Mouse (Mus musculus) lung, embryonic 14.5 days (tissue): ENCODE data around the gene Hs3st6. TPM values are rescaled to one million over a fixed set of nuclear protein-coding genes. Genes with fewer than 3 reads are reported as not detected.

ENCODE experiments used
- ATAC-seq: fragments of 200-750 bp; cut with Nextera tagmentation; 2 replicates; pipeline ENCODE4 v1.8.0; 2017; ENCODE audit warnings: mild to moderate bottlenecking, moderate TSS enrichment, moderate library complexity; ENCODE audit not compliant: insufficient read depth
- DNase-seq: peaks from one replicate; pipeline ENCODE4 v3.0.0-alpha.2; 2015
- H3K27ac ChIP-seq: fragments of 300-500 bp; sonication (generic); 2 replicates; pipeline ENCODE4 v1.5.1; 2014; ENCODE audit warnings: low read depth, mild to moderate bottlenecking, moderate library complexity
- H3K27me3 ChIP-seq: fragments of 300-500 bp; sonication (generic); 2 replicates; pipeline ENCODE4 v1.6.1; 2014; ENCODE audit warnings: low read length, control low read depth; ENCODE audit not compliant: insufficient read depth
- H3K36me3 ChIP-seq: fragments of 300-500 bp; sonication (generic); 2 replicates; pipeline ENCODE4 v1.6.1; 2014; ENCODE audit warnings: control low read depth; ENCODE audit not compliant: insufficient read depth
- H3K4me1 ChIP-seq: fragments of 300-500 bp; sonication (generic); 2 replicates; pipeline ENCODE4 v1.6.1; 2014; ENCODE audit warnings: antibody characterized with exemption, control low read depth; ENCODE audit not compliant: insufficient read depth
- H3K4me2 ChIP-seq: fragments of 300-500 bp; sonication (generic); 2 replicates; pipeline ENCODE4 v1.6.1; 2014; ENCODE audit warnings: mild to moderate bottlenecking
- H3K4me3 ChIP-seq: fragments of 300-500 bp; sonication (generic); 2 replicates; pipeline ENCODE4 v1.5.1; 2014; ENCODE audit warnings: low read depth, low read length
- H3K9ac ChIP-seq: fragments of 300-500 bp; sonication (generic); 2 replicates; pipeline ENCODE4 v1.6.1; 2014
- H3K9me3 ChIP-seq: fragments of 300-500 bp; sonication (generic); 2 replicates; pipeline ENCODE4 v1.6.1; 2016; ENCODE audit warnings: low read depth, low read length, control low read depth
- CTCF ChIP-seq: IDR thresholded peaks from 2 replicates; pipeline ENCODE4 v1.5.1; 2016; ENCODE audit warnings: antibody characterized with exemption, low read depth
- WGBS: fragments of 180-500 bp; shearing (Covaris S2); extraction: QIAGEN DNeasy Blood & Tissue Kit; methylation state at CpG from one replicate; pipeline ENCODE4 v1.1.7; 2014; 5-methylcytosine and 5-hydroxymethylcytosine counted together
- polyA plus RNA-seq: library from polyadenylated mRNA; unstranded; fragments of >200 nt; fragmentation: Nextera tagmentation; extraction: Ambion mirVana; gene quantifications from 2 replicates; pipeline ENCODE4 v1.2.1, GENCODE M21; 2014

Hs3st6 gene
- polyA plus RNA-seq, 1 experiment from 2014 or later = 2.9 TPM

GRCm38 (mm10) chr17:24730787-24731186 lies 22.0 kb upstream of the Hs3st6 start:
- Histone ChIP-seq H3K4me3 (no peak overlapping the region), H3K27ac (no peak overlapping the region), H3K9ac (no peak overlapping the region), H3K36me3 (no peaks in the 10 kb centered on the region), H3K4me1 (peaks cover under 1% of the 10 kb centered on the region), H3K9me3 (no peaks in the 10 kb centered on the region), H3K4me2 (no peak overlapping the region), H3K27me3 (no peaks in the 10 kb centered on the region)
- DNase-seq (no peak), ATAC-seq (no peak)
- TF ChIP-seq CTCF = no peak
- WGBS = 77% methylated on average over 14 of the region's 14 CpGs

GRCm38 (mm10) chr17:24732233-24732935 lies 20.4 kb upstream of the Hs3st6 start:
- peaks cover 10% of the 10 kb centered on the region for H3K4me1 ChIP-seq
- no peak overlapping the region for H3K4me2 ChIP-seq
- no peaks in the 10 kb centered on the region for H3K9me3 ChIP-seq
- H3K27me3 ChIP-seq = no peaks in the 10 kb centered on the region
- TF ChIP-seq CTCF = no peak
- H3K27ac ChIP-seq = no peak overlapping the region
- H3K9ac ChIP-seq = no peak overlapping the region
- 78% methylated on average over 12 of the region's 12 CpGs for WGBS
- no peak for ATAC-seq
- no peak overlapping the region for H3K4me3 ChIP-seq
- no peaks in the 10 kb centered on the region for H3K36me3 ChIP-seq
- DNase-seq = no peak

GRCm38 (mm10) chr17:24733434-24734050 lies 19.2 kb upstream of the Hs3st6 start:
- no peak for TF ChIP-seq CTCF
- DNase-seq = no peak
- no peak overlapping the region for H3K4me3 ChIP-seq
- no peak overlapping the region for H3K4me2 ChIP-seq
- ATAC-seq = no peak
- no peaks in the 10 kb centered on the region for H3K36me3 ChIP-seq
- no peaks in the 10 kb centered on the region for H3K9me3 ChIP-seq
- H3K27me3 ChIP-seq = no peaks in the 10 kb centered on the region
- WGBS = 87% methylated on average over 21 of the region's 21 CpGs
- no peak overlapping the region for H3K27ac ChIP-seq
- peaks cover 11% of the 10 kb centered on the region for H3K4me1 ChIP-seq
- H3K9ac ChIP-seq = no peak overlapping the region

DNA sequence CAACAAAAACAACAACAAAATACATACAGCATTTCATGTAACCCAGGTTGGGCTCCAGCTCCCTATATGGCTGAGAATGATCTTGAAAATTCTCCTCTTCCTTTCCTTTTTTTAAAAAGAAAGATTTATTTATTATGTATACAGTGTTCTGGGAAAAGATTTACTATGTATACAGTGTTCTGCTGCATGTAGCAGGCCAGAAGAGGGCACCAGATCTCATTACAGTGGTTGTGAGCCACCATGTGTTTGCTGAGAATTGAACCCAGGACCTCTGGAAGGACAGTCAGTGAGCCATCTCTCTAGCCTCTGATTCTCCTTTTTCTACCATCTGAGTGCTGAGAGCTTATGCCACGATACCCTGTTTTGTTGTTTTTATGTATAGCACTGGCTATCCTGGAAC lies 18.3 kb upstream of the Hs3st6 start:
- Histone ChIP-seq H3K9me3 (no peaks in the 10 kb centered on the region), H3K27ac (no peak overlapping the region), H3K4me3 (no peak overlapping the region), H3K27me3 (no peaks in the 10 kb centered on the region), H3K4me1 (peaks cover 11% of the 10 kb centered on the region), H3K36me3 (no peaks in the 10 kb centered on the region), H3K4me2 (no peak overlapping the region), H3K9ac (no peak overlapping the region)
- DNase-seq (no peak), ATAC-seq (no peak)
- TF ChIP-seq CTCF = no peak
- WGBS = 78% methylated on average over 1 of the region's 1 CpGs

- 85% methylated on average over 7 of the region's 7 CpGs for WGBS
- H3K27me3 ChIP-seq = no peaks in the 10 kb centered on the region
- H3K9me3 ChIP-seq = no peaks in the 10 kb centered on the region
- H3K9ac ChIP-seq = no peak overlapping the region
- no peak overlapping the region for H3K4me3 ChIP-seq
- H3K36me3 ChIP-seq = no peaks in the 10 kb centered on the region
- peaks cover 11% of the 10 kb centered on the region for H3K4me1 ChIP-seq
- TF ChIP-seq CTCF = no peak
- no peak overlapping the region for H3K4me2 ChIP-seq
- H3K27ac ChIP-seq = no peak overlapping the region
- ATAC-seq (no peak), DNase-seq (no peak)
Measured at GRCm38 (mm10) chr17:24735446-24735845, 17.3 kb upstream of the Hs3st6 start.

DNA sequence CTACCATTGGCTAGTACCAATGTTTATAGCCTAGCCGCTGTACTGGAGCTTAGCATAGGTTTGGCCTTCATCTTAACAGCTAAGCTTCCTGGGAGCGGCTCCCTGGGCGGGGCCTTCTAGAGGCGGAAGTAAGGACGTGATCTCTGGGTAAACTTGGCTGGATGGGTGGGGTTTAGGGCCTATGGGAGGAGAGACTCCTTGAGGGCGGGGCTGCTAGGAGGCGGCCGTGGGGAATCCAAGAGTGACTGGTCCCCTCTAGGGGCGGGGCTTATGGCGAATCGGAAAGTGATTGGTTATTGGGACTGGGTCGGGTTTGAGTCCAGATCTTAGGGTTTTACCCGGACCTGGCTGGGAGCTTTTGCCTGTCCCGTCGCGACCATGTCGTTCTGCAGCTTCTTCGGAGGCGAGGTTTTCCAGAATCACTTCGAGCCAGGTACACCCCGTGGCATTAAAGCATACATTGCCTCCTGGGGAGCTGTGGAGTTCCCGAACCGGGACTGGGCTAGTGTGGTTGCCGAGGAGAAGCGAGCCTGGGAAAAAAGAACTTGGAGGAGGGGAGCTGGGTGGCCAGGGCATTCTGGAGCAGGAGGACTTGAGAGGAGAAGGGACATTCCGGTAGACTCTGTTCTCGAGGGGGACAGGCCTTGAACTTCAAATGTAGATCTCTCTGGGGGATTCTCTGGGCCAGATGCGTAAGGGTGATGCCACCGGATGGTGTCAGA lies 16.3 kb upstream of the Hs3st6 start, which contains the start of gene Msrb1:
TSS of gene Msrb1 (plus strand) at position 313 of the 722 bp plus-strand sequence.
- DNase-seq = peak; percentile 99
- peak; percentile 97 for ATAC-seq
- no peak for TF ChIP-seq CTCF
- H3K9me3 ChIP-seq = no peaks in the 10 kb centered on the region
- H3K9ac ChIP-seq = peak within 1 kb of the TSS; percentile 76
- H3K4me2 ChIP-seq = peak within 1 kb of the TSS; percentile 83
- no peaks in the 10 kb centered on the region for H3K36me3 ChIP-seq
- WGBS = 2% methylated on average over 29 of the region's 29 CpGs
- H3K4me3 ChIP-seq = peak within 1 kb of the TSS; percentile 65
- H3K4me1 ChIP-seq = peaks cover 11% of the 10 kb centered on the region
- H3K27me3 ChIP-seq = no peaks in the 10 kb centered on the region
- H3K27ac ChIP-seq = peak within 1 kb of the TSS; percentile 59
